Mouse (Mus musculus) neural tube, embryonic 14.5 days (tissue): Measurements from ENCODE around the gene Pipox. TPM values are rescaled to one million over a fixed set of nuclear protein-coding genes. Genes with fewer than 3 reads are reported as not detected.

ENCODE experiments used
- ATAC-seq: fragments of 200-750 bp; cut with Nextera tagmentation; 2 replicates; pipeline ENCODE4 v1.8.0; 2017; ENCODE audit warnings: low read depth, mild to moderate bottlenecking, moderate TSS enrichment, moderate library complexity
- H3K27ac ChIP-seq: fragments of 300-500 bp; sonication (generic); 2 replicates; pipeline ENCODE4 v1.5.1; 2014; ENCODE audit warnings: low read depth, mild to moderate bottlenecking, control low read depth, low read length, moderate library complexity, mixed read lengths
- H3K27me3 ChIP-seq: fragments of 300-500 bp; sonication (generic); 2 replicates; pipeline ENCODE4 v1.6.1; 2014; ENCODE audit warnings: low read length; ENCODE audit not compliant: control insufficient read depth, insufficient read depth
- H3K36me3 ChIP-seq: fragments of 300-500 bp; sonication (generic); 2 replicates; pipeline ENCODE4 v1.6.1; 2014; ENCODE audit warnings: low read length, mixed read lengths; ENCODE audit not compliant: control insufficient read depth, insufficient read depth
- H3K4me1 ChIP-seq: fragments of 300-500 bp; sonication (generic); 2 replicates; pipeline ENCODE4 v1.6.1; 2014; ENCODE audit warnings: low read length; ENCODE audit not compliant: control insufficient read depth, insufficient read depth
- H3K4me2 ChIP-seq: fragments of 300-500 bp; sonication (generic); 2 replicates; pipeline ENCODE4 v1.6.1; 2014; ENCODE audit warnings: mild to moderate bottlenecking, low read depth, low read length, control low read depth
- H3K4me3 ChIP-seq: fragments of 300-500 bp; sonication (generic); 2 replicates; pipeline ENCODE4 v1.5.1; 2014; ENCODE audit warnings: low read depth, low read length, control low read depth, mixed read lengths
- H3K9ac ChIP-seq: fragments of 300-500 bp; sonication (generic); replicated peaks from 2 replicates; pipeline ENCODE4 v1.6.1; 2014; ENCODE audit warnings: low read depth, mild to moderate bottlenecking, control low read depth, low read length, mixed read lengths
- H3K9me3 ChIP-seq: fragments of 300-500 bp; sonication (generic); 2 replicates; pipeline ENCODE4 v1.6.1; 2016; ENCODE audit warnings: low read length; ENCODE audit not compliant: control insufficient read depth
- WGBS: fragments of 180-500 bp; shearing (Covaris S2); extraction: QIAGEN DNeasy Blood & Tissue Kit; methylation state at CpG from one replicate; pipeline ENCODE4 v1.1.7; 2014; 5-methylcytosine and 5-hydroxymethylcytosine counted together
- polyA plus RNA-seq: library from polyadenylated mRNA; unstranded; fragments of >200 nt; fragmentation: Nextera tagmentation; extraction: Ambion mirVana; gene quantifications from 2 replicates; pipeline ENCODE4 v1.2.1, GENCODE M21; 2014

Pipox gene
- polyA plus RNA-seq, 1 experiment from 2014 or later, result 4.6 TPM

DNA sequence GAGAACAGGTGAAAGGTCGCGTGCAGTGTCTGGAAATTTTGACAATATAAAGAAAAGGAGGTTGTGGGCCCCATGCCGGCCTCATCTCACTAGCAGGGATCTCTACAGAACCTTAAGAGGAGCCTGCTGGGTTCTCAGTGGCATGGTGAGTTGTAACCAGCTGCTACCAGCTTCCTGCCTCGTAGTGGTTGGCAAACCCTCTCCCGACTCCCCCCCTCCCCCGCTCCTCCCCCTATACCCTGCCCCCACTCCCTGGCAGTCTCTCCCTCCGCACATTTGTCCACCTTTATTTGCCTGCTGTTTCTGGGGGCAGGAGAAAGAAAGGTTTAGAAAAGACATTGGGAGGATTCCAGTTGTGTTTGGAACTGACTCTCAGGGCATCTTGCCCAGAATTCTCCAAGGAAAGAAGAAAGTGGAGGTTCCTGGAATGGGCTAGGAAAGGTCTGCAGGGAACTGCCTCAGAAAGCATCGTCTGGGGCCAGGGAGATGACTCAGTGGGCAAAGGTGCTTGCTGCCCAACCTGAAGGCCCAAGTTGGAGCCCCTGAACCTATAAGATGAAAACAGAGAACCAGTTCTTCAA lies 8.0 kb upstream of the Pipox start:
- no peak; the same call in 1 of the 2 replicates for ATAC-seq
- Histone ChIP-seq H3K27ac (no peak overlapping the region; the same call in 1 of the 2 replicates), H3K4me2 (no peak overlapping the region), H3K27me3 (no peaks in the 10 kb centered on the region; the same call in 1 of the 2 replicates), H3K9ac (no peak overlapping the region), H3K9me3 (no peaks in the 10 kb centered on the region), H3K36me3 (no peaks in the 10 kb centered on the region), H3K4me3 (no peak overlapping the region), H3K4me1 (peaks cover 13% of the 10 kb centered on the region)
- WGBS, result 39% methylated on average over 8 of the region's 8 CpGs

DNA sequence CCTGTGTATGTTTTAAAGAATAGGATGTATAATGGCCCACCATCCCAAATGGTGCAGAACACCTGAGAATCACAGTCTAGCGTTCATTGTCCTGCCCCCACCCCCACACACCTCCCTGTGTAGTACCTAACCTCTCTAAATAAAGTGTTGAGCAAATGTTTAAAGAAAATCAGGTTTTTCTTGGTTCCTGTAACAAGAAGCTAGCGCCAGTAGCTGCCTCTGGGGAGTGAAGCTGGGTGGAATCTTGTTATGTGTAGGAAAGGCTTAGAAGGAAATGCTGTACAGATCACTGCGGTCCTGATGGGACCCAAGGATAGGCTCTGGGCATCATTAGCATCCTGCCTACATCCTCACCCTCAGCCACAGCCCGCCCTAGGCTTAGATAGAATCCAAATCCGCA lies 7.5 kb upstream of the Pipox start:
- Histone ChIP-seq H3K36me3 (no peaks in the 10 kb centered on the region), H3K4me1 (peaks cover 18% of the 10 kb centered on the region), H3K27ac (no peak overlapping the region; the same call in 1 of the 2 replicates), H3K4me2 (no peak overlapping the region), H3K9me3 (no peaks in the 10 kb centered on the region), H3K9ac (no peak overlapping the region), H3K27me3 (no peaks in the 10 kb centered on the region; the same call in 1 of the 2 replicates), H3K4me3 (no peak overlapping the region)
- no peak for ATAC-seq
- 60% methylated on average over 5 of the region's 5 CpGs for WGBS

DNA sequence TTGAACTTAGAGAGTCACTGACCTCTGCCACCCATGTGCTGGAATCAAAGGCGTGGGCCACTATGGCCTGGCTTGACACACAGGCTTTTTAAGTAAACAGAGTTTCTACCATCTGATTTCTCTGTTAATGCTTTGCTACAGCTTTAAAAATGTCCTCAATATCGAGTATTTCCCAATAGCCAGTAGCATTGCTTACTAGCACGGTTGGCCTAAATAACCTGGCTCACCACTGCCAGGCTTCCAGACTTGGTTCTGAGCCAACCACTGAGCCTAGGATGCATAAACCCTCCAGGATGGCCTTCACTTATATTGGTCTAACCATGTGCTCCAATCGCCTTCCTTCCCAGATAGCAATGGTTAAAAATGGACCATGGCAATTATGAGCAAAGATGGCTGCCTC lies 6.8 kb upstream of the Pipox start:
- ATAC-seq, result no peak
- Histone ChIP-seq H3K27ac (no peak overlapping the region), H3K9ac (no peak overlapping the region), H3K4me1 (peaks cover 24% of the 10 kb centered on the region), H3K4me3 (no peak overlapping the region), H3K4me2 (no peak overlapping the region), H3K27me3 (no peaks in the 10 kb centered on the region; the same call in 1 of the 2 replicates), H3K36me3 (no peaks in the 10 kb centered on the region), H3K9me3 (no peaks in the 10 kb centered on the region)
- 87% methylated on average over 4 of the region's 4 CpGs for WGBS

DNA sequence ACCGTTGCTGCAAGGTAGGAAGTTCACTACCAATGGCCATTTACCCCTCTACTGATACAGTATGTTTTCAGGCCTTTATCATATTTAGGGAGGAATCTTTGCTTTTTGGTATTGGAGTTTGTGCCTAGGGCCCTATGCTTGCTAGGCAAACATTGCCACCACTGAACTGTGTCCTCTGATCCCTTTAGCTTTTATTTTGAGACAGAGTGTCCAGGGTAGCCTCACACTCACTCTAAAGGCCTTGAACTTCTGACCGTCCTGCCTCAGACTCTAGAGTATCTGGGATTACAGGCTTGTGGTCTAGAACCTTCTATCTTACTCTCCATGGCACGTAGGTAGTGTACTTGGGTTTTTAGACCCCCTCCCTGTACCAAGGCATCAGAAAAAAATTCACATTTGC lies 6.3 kb upstream of the Pipox start:
- H3K36me3 ChIP-seq, result no peaks in the 10 kb centered on the region
- no peak overlapping the region for H3K4me2 ChIP-seq
- ATAC-seq, result no peak
- no peak overlapping the region for H3K27ac ChIP-seq
- WGBS, result 86% methylated on average over 3 of the region's 3 CpGs
- H3K4me3 ChIP-seq, result no peak overlapping the region
- no peak overlapping the region for H3K9ac ChIP-seq
- no peaks in the 10 kb centered on the region; the same call in 1 of the 2 replicates for H3K27me3 ChIP-seq
- no peaks in the 10 kb centered on the region for H3K9me3 ChIP-seq
- peaks cover 29% of the 10 kb centered on the region for H3K4me1 ChIP-seq

DNA sequence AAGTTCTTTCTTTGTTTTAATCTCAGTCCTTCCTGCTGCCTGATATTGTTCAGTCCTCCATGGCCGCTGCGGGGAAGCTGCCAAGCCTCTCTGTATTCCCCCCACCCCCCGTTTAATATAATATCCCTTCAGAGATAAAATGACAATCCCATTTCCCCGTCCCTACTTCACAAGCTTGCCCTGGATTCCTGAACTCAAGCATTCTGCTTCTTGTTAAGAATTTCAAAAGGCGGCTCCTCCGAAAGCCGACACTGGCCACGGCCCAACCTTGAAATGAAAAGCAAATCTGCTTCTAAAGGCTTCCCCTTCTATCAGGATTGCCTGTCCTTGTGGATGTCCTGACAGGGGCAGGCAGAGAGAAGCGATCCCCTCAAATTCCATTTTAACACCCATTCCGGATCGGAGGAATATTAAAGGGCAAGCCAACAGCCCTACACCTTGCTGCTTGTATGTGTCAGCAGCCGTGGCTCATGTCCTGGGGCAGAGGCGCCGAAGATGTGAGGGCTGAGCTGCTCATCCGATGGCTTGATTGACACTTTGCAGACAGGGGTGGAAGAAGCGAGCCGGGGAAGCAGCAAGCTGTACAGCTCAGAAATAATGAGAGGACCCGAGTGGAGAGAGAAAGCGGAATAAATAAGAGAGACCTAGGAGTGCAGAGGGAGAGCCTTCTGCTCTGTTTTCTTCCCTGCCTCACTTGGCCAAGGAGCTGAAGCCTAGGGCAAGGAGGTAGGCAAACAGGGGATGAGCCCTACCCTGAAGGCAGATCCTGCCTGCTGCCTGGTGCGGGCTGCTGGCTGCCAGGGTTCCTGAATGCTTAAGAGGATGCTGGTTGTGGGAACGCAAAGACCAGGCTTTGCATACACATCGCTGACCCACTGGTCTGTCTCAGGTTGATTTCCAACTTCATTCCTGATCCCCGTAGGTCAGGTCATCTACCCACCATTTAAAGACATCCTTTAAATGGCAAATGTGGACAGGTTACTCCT lies 3.2 kb upstream of the Pipox start:
- peak overlapping the region; percentile 37; the same call in 1 of the 2 replicates for H3K9ac ChIP-seq
- no peaks in the 10 kb centered on the region for H3K36me3 ChIP-seq
- no peak overlapping the region for H3K4me3 ChIP-seq
- no peaks in the 10 kb centered on the region for H3K9me3 ChIP-seq
- no peaks in the 10 kb centered on the region; the same call in 1 of the 2 replicates for H3K27me3 ChIP-seq
- peaks cover 48% of the 10 kb centered on the region for H3K4me1 ChIP-seq
- ATAC-seq, result no peak
- WGBS, result 20% methylated on average over 23 of the region's 23 CpGs
- H3K27ac ChIP-seq, result peak overlapping the region; percentile 80
- H3K4me2 ChIP-seq, result peak overlapping the region; percentile 22

DNA sequence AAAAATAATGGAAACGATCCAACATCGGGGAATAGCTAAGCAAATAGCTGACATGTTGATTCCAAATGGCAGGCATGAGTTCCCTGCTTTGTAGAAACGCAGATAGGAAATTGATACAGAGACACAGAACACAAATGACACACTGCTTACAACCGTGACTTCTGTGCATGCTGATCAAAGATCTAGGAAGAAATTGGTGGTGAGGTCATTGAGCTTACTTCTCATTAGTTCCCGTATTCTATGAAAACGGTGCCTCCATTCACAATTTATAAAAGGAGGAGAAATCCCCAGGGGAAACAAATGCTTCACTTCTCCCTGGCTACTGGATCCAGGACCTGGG lies 2.6 kb upstream of the Pipox start:
- Histone ChIP-seq H3K4me2 (peak overlapping the region; percentile 22; the same call in 1 of the 2 replicates), H3K4me1 (peaks cover 48% of the 10 kb centered on the region), H3K27ac (peak overlapping the region; percentile 80), H3K9me3 (no peaks in the 10 kb centered on the region), H3K27me3 (no peaks in the 10 kb centered on the region; the same call in 1 of the 2 replicates), H3K4me3 (no peak overlapping the region), H3K36me3 (no peaks in the 10 kb centered on the region), H3K9ac (no peak overlapping the region)
- no peak for ATAC-seq
- WGBS, result 27% methylated on average over 6 of the region's 6 CpGs

DNA sequence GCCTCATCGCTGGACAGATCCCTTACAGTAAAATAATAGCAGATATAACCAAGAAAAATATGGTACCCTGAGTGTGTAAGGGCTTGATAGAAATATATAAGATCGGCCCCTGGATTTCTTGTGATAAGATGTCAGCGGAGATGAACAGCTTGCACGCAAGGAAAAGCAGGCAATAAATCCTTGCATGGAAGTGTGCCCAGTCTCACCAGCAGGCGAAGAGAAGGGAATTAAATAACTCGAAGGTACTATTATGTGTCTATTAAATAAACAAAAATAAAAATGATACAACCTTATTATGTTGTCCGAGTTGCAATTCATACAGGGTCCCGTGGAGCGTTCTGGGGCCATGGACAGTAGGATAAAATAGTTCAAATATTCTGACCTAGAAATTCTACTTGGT lies 2.1 kb upstream of the Pipox start:
- Histone ChIP-seq H3K36me3 (no peaks in the 10 kb centered on the region), H3K4me2 (no peak overlapping the region; the same call in 1 of the 2 replicates), H3K9me3 (no peaks in the 10 kb centered on the region), H3K9ac (no peak overlapping the region), H3K4me1 (peaks cover 48% of the 10 kb centered on the region), H3K4me3 (no peak overlapping the region), H3K27ac (peak overlapping the region; percentile 80), H3K27me3 (no peaks in the 10 kb centered on the region; the same call in 1 of the 2 replicates)
- WGBS, result 41% methylated on average over 9 of the region's 9 CpGs
- no peak for ATAC-seq

DNA sequence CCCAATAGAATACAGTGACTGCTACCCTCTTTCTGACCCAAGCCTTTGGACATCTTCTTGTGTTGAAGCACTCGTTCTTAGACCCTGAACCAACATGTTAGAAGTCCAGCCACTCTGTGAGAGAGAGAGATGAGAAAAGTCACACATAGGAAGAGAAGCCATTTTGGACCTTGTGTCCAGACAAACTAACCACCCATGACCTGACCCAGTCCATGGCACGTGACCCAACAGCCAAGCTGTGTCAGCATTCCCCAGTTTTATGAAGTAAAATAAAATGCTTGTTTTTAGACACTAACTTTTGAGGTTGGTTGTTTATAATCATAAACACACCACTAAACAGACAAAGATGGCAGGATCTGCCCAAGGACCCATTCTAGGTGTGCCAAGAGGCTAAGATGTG lies 1.1 kb upstream of the Pipox start:
- H3K27me3 ChIP-seq, result no peaks in the 10 kb centered on the region; the same call in 1 of the 2 replicates
- no peaks in the 10 kb centered on the region for H3K9me3 ChIP-seq
- no peaks in the 10 kb centered on the region for H3K36me3 ChIP-seq
- no peak overlapping the region for H3K27ac ChIP-seq
- no peak overlapping the region for H3K9ac ChIP-seq
- ATAC-seq, result no peak
- H3K4me3 ChIP-seq, result no peak overlapping the region
- H3K4me2 ChIP-seq, result no peak overlapping the region
- peaks cover 48% of the 10 kb centered on the region for H3K4me1 ChIP-seq
- 76% methylated on average over 2 of the region's 2 CpGs for WGBS

DNA sequence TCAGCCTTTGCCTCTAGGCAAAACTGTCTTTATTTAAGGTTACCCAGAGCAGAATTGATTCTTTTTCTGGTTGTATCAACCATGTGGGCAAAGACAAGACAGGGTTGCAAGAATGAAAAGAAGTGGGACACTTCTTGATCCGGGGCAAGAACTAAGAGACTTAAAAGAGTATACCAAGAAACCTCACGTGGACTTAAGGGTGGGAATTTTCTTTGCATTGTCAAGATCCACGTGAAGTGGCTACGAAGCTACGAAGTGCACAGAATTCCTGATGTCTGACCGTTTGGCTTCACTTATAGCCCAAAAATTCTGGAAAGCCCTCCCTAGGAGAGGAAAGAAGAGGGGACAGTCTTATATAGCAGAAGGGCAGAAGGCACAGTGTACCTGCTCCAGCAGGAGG lies 613 bp downstream of the Pipox start:
- Histone ChIP-seq H3K4me1 (peaks cover 47% of the 10 kb centered on the region), H3K4me3 (no peak overlapping the region), H3K9ac (no peak overlapping the region), H3K9me3 (no peaks in the 10 kb centered on the region), H3K4me2 (peak overlapping the region; percentile 6; the same call in 1 of the 2 replicates), H3K27ac (peak overlapping the region; percentile 87), H3K27me3 (no peaks in the 10 kb centered on the region; the same call in 1 of the 2 replicates), H3K36me3 (no peaks in the 10 kb centered on the region)
- 20% methylated on average over 6 of the region's 6 CpGs for WGBS
- ATAC-seq, result no peak
